Mouse (Mus musculus) ES-E14 (cell line): ENCODE measurements around the gene Setd7. TPM values are rescaled to one million over a fixed set of nuclear protein-coding genes. Genes with fewer than 3 reads are reported as not detected.

Experiments
- DNase-seq: peaks from one replicate; pipeline ENCODE4 v3.0.0-alpha.2; 2013; ENCODE audit warnings: low read depth, low spot score
- H3K27ac ChIP-seq: 2 replicates; pipeline ENCODE4 v1.5.1; 2012; ENCODE audit warnings: low read depth, mild to moderate bottlenecking, low read length, moderate library complexity, mixed read lengths; ENCODE audit not compliant: poor library complexity, insufficient read depth, severe bottlenecking
- H3K36me3 ChIP-seq: 2 replicates; pipeline ENCODE4 v1.6.1; 2012; ENCODE audit warnings: mild to moderate bottlenecking, low read length, moderate library complexity, mixed read lengths; ENCODE audit not compliant: control insufficient read depth, poor library complexity, insufficient read depth, severe bottlenecking
- H3K4me1 ChIP-seq, 2 experiments: fragments of 150-350 bp in 1 of 2; sonication (generic) in 1 of 2; 2 replicates each; pipeline ENCODE4 v1.6.1; 2012; ENCODE audit warnings: low read length in 2 of 2, mild to moderate bottlenecking in 1 of 2, mixed read lengths in 1 of 2; ENCODE audit not compliant: control insufficient read depth in 2 of 2, insufficient read depth in 2 of 2, poor library complexity in 1 of 2
- H3K4me3 ChIP-seq, 2 experiments: fragments of 150-350 bp in 1 of 2; sonication (generic) in 1 of 2; 2 replicates each; pipeline ENCODE4 v1.5.1; 2012; ENCODE audit warnings: low read length in 2 of 2, low read depth in 1 of 2, mild to moderate bottlenecking in 1 of 2, mixed read lengths in 1 of 2; ENCODE audit not compliant: insufficient read depth in 1 of 2, poor library complexity in 1 of 2, severe bottlenecking in 1 of 2
- H3K9ac ChIP-seq: 2 replicates; pipeline ENCODE4 v1.6.1; 2012; ENCODE audit warnings: low read depth, mild to moderate bottlenecking, low read length, mixed read lengths; ENCODE audit not compliant: poor library complexity, insufficient read depth, severe bottlenecking
- H3K9me3 ChIP-seq: fragments of 150-350 bp; sonication (generic); 2 replicates; pipeline ENCODE4 v1.6.1; 2012; ENCODE audit warnings: low read depth, mild to moderate bottlenecking, low read length; ENCODE audit not compliant: control insufficient read depth, insufficient read depth
- CHD2 ChIP-seq: IDR thresholded peaks from 2 replicates; pipeline ENCODE4 v1.6.1; 2014; ENCODE audit warnings: mild to moderate bottlenecking, low read depth, low read length, inconsistent platforms
- HCFC1 ChIP-seq: IDR thresholded peaks from 2 replicates; pipeline ENCODE4 v1.6.1; 2012; ENCODE audit warnings: low read length, inconsistent platforms, borderline replicate concordance; ENCODE audit not compliant: insufficient read depth
- MAFK ChIP-seq: IDR thresholded peaks from 2 replicates; pipeline ENCODE4 v1.6.1; 2014; ENCODE audit warnings: mild to moderate bottlenecking, low read depth, low read length, inconsistent platforms; ENCODE audit not compliant: insufficient read depth
- ZC3H11A ChIP-seq: IDR thresholded peaks from 2 replicates; pipeline ENCODE4 v1.6.1; 2012; ENCODE audit warnings: low read depth, mild to moderate bottlenecking, inconsistent platforms, low read length, borderline replicate concordance
- ZNF384 ChIP-seq: IDR thresholded peaks from 2 replicates; pipeline ENCODE4 v1.6.1; 2012; ENCODE audit warnings: low read depth, low read length, inconsistent platforms
- in situ Hi-C, 2 experiments: fragments of 600-800 bp; cut with MboI; formaldehyde crosslinking; loops; one replicate each; pipeline ENCODE4 v1.15.1; 2025; ENCODE audit warnings: low sequenced_read_pairs in 2 of 2, inconsistent platforms in 1 of 2; ENCODE audit not compliant: unreplicated experiment in 2 of 2
- total RNA-seq: library from RNA; depleted of rRNA; stranded (reverse); fragments of 300-350 nt; gene quantifications from 2 replicates; pipeline ENCODE4 v1.2.3, GENCODE M21; 2012

Setd7 gene
- total RNA-seq, 1 experiment, result 17.5 TPM

GRCm38 (mm10) chr3:51497978-51498377, 62.7 kb downstream of the Setd7 start:
- peaks cover 0 to 4% of the 10 kb centered on the region in 2 experiments; a peak in 1 of 4 replicates for H3K4me1 ChIP-seq
- TF ChIP-seq ZNF384, result no peak
- H3K27ac ChIP-seq, result no peak overlapping the region
- H3K9me3 ChIP-seq, result no peaks in the 10 kb centered on the region
- in situ Hi-C loops, result loop anchor here in 1 of 2 experiments (25.0 kb wide), 1 partner anchor 739 kb away; no protein-coding TSS in a partner anchor
- H3K4me3 ChIP-seq, result no peak overlapping the region
- peaks cover 2% of the 10 kb centered on the region; the same call in 1 of the 2 replicates for H3K36me3 ChIP-seq
- DNase-seq, result no peak
- no peak overlapping the region for H3K9ac ChIP-seq

GRCm38 (mm10) chr3:51495646-51496045, 65.0 kb downstream of the Setd7 start:
- TF ChIP-seq ZNF384 (no peak), HCFC1 (no peak)
- no peak overlapping the region for H3K4me3 ChIP-seq
- no peak overlapping the region for H3K27ac ChIP-seq
- DNase-seq, result no peak
- in situ Hi-C loops, result loop anchor here in 1 of 2 experiments (25.0 kb wide), 1 partner anchor 742 kb away; no protein-coding TSS in a partner anchor
- H3K9ac ChIP-seq, result no peak overlapping the region
- H3K9me3 ChIP-seq, result no peaks in the 10 kb centered on the region
- peaks cover 0 to 4% of the 10 kb centered on the region in 2 experiments; a peak in 1 of 4 replicates for H3K4me1 ChIP-seq
- H3K36me3 ChIP-seq, result peaks cover 2% of the 10 kb centered on the region; the same call in 1 of the 2 replicates

GRCm38 (mm10) chr3:51494466-51494865, 66.2 kb downstream of the Setd7 start:
- Histone ChIP-seq H3K9ac (no peak overlapping the region), H3K4me1 (peaks cover 0 to 4% of the 10 kb centered on the region in 2 experiments; a peak in 1 of 4 replicates), H3K27ac (no peak overlapping the region), H3K36me3 (peaks cover 2% of the 10 kb centered on the region; the same call in 1 of the 2 replicates), H3K9me3 (no peaks in the 10 kb centered on the region), H3K4me3 (no peak overlapping the region)
- no peak for DNase-seq
- TF ChIP-seq CHD2 (no peak), ZC3H11A (no peak), MAFK (no peak), HCFC1 (no peak), ZNF384 (no peak)
- in situ Hi-C loops, result loop anchor here in 1 of 2 experiments (25.0 kb wide), 1 partner anchor 743 kb away; no protein-coding TSS in a partner anchor

GRCm38 (mm10) chr3:51493272-51493838, 67.3 kb downstream of the Setd7 start:
- DNase-seq, result no peak
- no peak for TF ChIP-seq ZC3H11A
- TF ChIP-seq MAFK, result peak; percentile 61
- no peaks in the 10 kb centered on the region for H3K9me3 ChIP-seq
- no peak overlapping the region for H3K9ac ChIP-seq
- H3K4me1 ChIP-seq, result peaks cover 0 to 4% of the 10 kb centered on the region in 2 experiments; a peak in 1 of 4 replicates
- peaks cover 2% of the 10 kb centered on the region; the same call in 1 of the 2 replicates for H3K36me3 ChIP-seq
- H3K4me3 ChIP-seq, result no peak overlapping the region
- no peak overlapping the region for H3K27ac ChIP-seq
- in situ Hi-C loops, result loop anchor here in 1 of 2 experiments (25.0 kb wide), 1 partner anchor 744 kb away; no protein-coding TSS in a partner anchor

GRCm38 (mm10) chr3:51490088-51490753, 70.5 kb downstream of the Setd7 start:
- no peak overlapping the region for H3K4me3 ChIP-seq
- TF ChIP-seq ZC3H11A, result no peak
- TF ChIP-seq CHD2, result no peak
- no peak for TF ChIP-seq MAFK
- no peak for TF ChIP-seq ZNF384
- no peak for TF ChIP-seq HCFC1
- no peaks in the 10 kb centered on the region for H3K9me3 ChIP-seq
- in situ Hi-C loops, result loop anchor here in 1 of 2 experiments (25.0 kb wide), 1 partner anchor 747 kb away; no protein-coding TSS in a partner anchor
- no peak overlapping the region for H3K27ac ChIP-seq
- no peak overlapping the region for H3K9ac ChIP-seq
- peaks cover 0 to 4% of the 10 kb centered on the region in 2 experiments; a peak in 1 of 4 replicates for H3K4me1 ChIP-seq
- peaks cover 2% of the 10 kb centered on the region; the same call in 1 of the 2 replicates for H3K36me3 ChIP-seq
- DNase-seq, result no peak
